Mouse (Mus musculus) hindbrain, embryonic 16.5 days (tissue): ENCODE results near the gene Il31ra. TPM values are rescaled to one million over a fixed set of nuclear protein-coding genes. Genes with fewer than 3 reads are reported as not detected.

Source experiments
- polyA plus RNA-seq: library from polyadenylated mRNA; unstranded; fragments of >200 nt; fragmentation: Nextera tagmentation; extraction: Ambion mirVana; gene quantifications from 2 replicates; pipeline ENCODE4 v1.2.1, GENCODE M21; 2015

The Il31ra gene
- polyA plus RNA-seq, 1 experiment from 2014 or later, result 0.16 TPM

Other genes starting within 250 kb of the Il31ra start
- 21.5 and 27.1 TPM in 2 replicates for gene Il6st, start 130.3 kb downstream of the Il31ra start, polyA plus RNA-seq
- 0.84 and 1.4 TPM in 2 replicates for gene Ddx4, start 58.1 kb upstream of the Il31ra start, polyA plus RNA-seq
- 22.6 and 24.4 TPM in 2 replicates for gene Slc38a9, start 66.4 kb upstream of the Il31ra start, polyA plus RNA-seq
- 78.8 and 85.8 TPM in 2 replicates for gene Plpp1, start 206.4 kb upstream of the Il31ra start, polyA plus RNA-seq